Mouse (Mus musculus): ENCODE results near the gene Olfr38.

Olfr38 gene

DNA sequence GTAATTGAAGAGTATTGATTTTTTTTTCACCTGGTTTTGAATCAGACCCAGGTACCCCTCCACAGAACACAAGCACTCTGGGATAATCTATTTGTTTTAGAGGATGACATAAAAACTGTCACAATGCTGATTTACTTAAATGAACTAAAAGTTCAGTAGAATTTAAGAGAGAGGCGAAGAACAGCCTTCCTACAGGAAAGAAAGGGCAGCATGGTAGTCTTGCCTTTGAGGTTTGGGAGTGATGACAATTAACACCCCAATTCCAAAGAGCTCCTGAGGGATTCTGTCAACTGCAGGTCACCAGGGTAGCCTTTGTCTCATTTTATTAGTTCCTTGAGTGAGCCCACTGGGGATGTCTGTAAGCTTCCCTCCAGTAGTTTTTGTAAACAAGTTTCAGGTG is at the start of gene Olfr38:
TSS of gene Olfr38 (plus strand) at position 301 of the 400 bp plus-strand sequence.
- in situ Hi-C loops (cut with MboI, MseI) = no loop called here

DNA sequence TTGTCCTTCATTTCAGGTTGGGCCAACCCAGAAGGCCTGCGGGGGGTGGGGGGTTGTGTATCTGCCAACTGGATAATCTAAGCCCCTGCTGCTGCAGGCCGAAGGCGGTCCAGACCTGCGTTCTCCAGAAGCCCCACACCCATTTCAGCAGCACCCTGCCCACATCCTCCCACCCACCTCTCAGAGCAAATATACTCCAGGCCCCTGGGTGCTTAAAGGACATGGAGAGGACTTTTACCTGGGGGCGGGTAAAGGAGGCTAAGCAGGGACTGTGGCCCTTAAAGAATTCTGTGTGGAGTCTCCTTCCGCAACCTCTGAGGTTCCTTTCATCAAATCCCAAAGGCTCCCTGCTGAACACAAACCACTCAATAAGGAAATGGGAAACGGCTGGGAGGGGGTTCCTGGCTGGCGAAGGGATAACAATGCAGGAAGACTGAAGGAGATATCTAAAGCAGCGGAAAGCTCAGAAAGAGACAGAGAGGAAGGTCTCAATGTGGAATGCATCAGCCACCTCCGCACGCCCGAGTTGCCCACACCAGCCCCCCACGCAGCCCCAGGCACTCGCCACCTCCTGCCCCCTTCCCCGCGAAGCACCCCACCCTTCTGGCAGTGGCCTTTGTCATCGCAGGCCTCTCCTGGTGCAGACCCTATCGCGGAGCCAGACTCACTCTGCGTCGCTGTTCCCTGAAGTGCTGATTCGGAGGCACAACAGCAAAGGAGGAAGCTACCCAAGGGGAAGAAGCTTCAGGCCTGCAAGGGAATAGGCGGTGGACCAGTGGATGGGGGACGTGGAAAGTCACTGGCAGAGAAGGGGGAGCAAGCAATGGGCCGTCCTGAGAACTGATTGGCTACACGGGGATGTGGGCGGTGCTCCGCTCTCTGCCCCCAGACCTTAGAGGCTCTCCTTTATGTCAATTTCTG is 46.7 kb upstream of the Olfr38 start, which contains the start of gene Tcaf1:
TSS of gene Tcaf1 (minus strand) at position 798 of the 921 bp plus-strand sequence.
- in situ Hi-C loops (cut with MboI, MseI) = no loop called here

DNA sequence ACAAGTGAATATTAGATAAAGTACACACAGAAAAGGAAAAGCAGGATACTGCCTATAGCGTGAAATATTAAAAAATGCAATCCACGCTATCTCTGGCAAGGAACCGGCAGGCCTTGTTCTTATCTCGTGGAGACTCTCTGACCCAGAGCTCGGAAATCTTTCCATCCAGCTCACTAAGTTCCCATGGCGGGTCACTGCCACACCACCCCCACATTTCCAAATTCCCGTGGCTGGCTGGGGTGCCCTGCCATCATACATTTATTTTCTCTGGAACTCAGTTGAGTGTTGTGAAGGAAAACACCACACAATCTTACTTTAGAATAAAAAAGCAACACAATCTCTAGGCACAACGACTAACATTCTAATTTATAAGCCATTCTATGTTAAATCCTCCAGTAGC is 41.5 kb upstream of the Olfr38 start:
- in situ Hi-C loops (cut with MboI, MseI) = no loop called here

DNA sequence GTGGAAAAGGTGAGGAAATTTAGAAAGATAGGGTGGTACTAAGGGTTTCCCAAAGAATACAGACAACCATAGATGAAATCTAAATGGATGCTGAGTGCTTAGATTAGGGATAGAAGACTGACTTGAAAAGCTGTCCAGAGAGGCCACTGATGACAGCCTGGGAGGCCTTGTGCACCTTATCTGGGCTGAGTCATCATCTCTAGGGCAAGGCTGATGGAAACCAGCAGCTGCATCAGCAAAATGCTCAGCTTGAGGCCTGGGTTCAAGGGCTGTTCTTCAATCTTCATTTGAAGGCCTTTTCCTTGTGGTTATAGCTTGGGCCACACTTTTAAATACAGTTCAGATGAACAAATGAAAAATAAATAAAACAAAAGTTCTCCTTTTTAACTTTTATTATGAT is 38.2 kb upstream of the Olfr38 start:
- in situ Hi-C loops (cut with MboI, MseI) = no loop called here

DNA sequence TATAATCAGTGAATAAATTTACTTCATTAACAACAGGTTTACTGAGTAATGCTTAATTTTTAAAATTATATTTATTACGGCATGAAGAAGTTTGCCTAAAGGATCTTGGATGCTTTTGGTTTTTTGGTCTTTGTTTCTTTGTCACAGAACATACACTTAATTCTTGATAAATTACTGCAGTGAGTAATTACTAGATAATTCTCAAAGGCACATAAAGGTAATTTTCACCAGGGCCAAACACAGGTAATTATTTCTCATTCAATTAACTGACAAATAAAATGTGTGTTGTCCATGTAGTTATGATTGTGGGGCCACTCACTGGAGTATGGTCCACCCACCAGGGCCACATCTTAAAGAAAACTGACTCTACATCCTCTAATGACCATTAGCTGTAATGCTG is 17.1 kb upstream of the Olfr38 start, which contains the start of gene Olfr453:
TSS of gene Olfr453 (plus strand) at position 301 of the 400 bp plus-strand sequence.
- in situ Hi-C loops (cut with MboI, MseI) = no loop called here

DNA sequence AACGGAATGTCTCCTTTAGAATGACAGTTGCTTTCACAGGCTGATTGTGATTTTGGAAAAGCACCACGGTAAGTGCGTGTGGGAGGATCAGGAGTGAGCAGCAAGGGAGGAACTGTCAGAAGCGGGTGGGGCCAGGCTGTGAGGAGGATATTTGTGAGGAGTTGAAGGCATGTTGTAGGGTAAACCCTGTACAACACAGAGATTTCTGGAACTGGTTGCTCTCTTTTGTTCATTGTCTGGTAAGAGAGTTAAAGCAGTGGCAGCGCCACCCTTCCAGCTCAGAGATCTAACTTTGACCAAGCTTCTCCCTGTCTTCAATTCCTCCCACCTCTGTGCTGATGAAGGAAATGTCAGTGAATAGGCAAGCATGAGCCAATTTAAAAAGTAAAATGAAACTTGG is 13.9 kb upstream of the Olfr38 start:
- in situ Hi-C loops (cut with MboI, MseI) = no loop called here

DNA sequence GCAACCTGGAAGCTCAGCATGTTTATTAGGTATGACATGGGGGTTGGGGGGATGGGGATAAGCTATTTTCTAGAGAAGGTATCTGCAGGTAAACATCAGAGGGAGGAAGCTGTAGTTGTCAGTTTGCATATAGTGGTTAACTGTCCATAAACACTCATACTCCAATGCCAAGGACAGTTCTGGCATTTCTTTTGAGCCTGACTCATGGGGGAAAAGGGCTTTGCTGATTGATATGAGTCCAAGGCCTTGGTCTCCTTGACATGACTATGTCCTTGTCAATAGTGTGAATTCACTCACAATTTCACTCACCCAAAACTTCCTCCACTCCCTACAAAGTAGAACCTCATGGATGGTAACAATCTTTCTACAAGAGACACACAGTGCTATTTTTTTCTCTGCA is 8.4 kb upstream of the Olfr38 start:
- in situ Hi-C loops (cut with MboI, MseI) = no loop called here

DNA sequence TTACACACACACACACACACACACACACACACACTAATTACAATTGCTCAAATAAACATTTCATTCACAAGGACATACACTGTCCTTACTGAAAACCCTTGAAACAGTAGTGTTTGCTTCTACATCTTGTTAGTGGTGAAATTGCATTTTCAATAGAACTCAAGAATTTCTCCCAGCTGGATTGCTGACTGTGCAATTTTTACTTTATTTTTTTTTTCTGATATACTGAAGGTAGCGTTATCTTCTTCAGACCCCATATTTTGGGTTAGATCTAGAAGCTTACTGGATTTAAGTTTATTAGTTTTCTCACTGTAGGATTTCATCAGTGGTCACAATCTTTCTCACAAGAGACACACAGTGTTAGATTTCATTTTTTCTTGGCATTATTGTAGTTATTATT is 20.9 kb downstream of the Olfr38 start:
- in situ Hi-C loops (cut with MboI, MseI) = no loop called here

DNA sequence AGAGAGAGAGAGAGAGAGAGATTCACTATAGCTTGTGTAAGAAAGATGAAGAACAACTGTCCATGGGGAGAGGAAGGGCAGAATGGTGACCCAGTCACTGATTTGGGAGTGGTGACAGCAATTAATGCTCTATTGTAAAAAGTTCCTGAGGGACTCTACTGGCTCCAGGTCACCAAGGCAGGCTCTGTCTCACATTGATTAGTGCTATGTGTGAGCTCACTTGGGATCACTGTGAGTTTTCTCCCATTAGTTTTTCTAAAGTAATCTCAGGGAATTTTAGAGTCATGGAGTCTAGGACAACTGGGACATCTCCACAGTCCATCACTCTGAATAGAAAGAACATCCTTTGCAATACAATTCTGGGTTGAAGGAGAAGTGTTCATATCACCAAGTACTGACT is 28.6 kb downstream of the Olfr38 start, which contains the start of gene Olfr452:
TSS of gene Olfr452 (plus strand) at position 301 of the 400 bp plus-strand sequence.
- in situ Hi-C loops (cut with MboI, MseI) = no loop called here

DNA sequence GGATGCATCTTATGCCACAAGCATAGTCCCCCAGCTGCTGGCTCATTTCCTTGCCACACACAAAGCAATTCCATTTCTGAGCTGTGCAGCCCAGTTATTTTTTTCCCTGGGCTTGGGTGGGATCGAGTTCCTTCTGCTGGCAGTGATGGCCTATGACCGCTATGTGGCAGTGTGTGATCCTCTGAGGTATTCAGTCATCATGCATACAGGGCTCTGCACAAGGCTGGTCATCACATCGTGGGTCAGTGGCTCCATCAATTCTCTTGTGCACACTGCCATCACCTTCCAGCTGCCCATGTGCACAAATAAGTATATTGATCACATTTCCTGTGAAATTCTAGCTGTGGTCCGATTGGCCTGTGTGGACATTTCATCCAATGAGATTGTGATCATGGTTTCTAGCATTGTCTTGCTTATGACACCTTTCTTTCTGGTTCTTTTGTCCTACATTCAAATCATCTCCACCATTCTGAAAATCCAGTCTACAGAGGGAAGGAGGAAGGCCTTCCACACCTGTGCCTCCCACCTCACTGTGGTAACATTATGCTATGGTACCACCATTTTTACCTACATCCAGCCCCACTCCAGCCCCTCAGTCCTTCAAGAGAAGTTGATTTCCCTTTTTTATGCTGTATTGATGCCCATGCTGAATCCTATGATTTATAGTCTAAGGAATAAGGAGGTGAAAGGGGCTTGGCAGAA is 34.2 kb downstream of the Olfr38 start:
- in situ Hi-C loops (cut with MboI, MseI) = no loop called here

DNA sequence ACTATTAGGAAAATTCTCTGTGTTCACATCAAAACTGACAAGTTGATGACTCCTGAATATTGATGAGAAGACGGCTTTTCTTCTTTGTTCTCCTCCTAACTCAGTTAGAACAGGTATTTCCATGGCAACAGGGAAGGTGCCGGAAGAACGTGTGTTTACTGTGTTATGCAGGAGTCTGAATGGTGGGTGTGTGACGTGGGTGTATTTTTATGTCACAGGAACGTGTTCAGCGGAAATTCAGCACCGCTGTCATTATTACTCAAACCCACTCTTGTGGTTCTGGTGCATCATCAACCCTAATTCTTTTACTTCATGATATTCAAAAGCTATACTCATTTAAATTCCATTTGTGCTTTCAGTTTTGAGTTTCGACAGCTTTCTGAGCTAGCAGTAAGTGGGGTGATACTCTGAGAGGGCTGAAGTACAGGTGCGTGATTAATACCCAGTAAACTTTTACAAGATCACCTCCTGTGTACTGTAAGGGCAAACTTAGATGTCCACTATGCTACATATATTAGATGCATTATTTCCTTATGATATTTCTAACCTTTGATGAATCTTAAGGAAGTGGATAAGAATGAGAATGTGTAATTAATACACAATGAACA is 34.8 kb downstream of the Olfr38 start:
- in situ Hi-C loops (cut with MboI, MseI) = no loop called here

DNA sequence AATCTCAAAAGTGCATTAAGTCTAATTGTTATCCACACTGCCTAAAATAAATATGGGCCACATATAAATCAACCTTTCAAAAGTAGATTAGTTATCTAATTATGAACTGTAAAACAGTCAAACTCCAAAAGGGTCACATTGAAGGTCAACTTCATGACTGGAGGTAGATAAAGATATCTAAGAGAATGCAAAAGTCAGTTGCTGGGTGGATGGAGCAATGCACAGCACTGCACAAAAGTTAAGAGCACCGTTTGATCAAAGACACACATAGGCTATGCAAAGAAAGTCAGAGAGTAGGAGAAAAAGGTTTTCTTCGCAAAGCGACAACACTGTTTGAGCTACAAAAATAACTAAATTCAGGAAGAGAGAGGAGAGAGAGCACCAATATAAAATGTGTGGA is 38.8 kb downstream of the Olfr38 start:
- in situ Hi-C loops (cut with MboI, MseI) = no loop called here

DNA sequence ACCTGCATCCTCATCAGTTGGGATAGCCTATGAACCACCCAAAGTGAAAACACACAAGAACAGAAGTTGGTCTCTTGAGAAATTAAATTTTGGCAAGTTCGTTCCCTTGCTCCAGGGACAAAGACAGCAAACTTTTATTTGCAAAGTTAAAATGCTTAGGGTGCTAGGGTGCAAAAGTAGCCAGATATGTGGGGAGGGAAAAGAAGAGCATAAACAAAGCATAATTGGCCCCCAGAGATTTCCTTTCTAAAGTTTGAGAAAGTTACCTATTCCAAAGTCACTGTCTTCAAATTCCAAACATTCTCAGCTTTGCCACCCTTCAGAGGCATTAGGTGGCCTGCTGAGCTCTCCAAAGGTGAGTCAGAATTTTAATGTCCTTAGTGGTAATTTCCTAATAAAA is 55.4 kb downstream of the Olfr38 start, which contains the start of gene Olfr450:
TSS of gene Olfr450 (plus strand) at position 301 of the 400 bp plus-strand sequence.
- in situ Hi-C loops (cut with MboI, MseI) = no loop called here

Measured in T-helper 2 cell (primary cell).